Mouse (Mus musculus) layer of hippocampus, adult 18-20 months (tissue): ENCODE measurements around the gene Rnf41. TPM values are rescaled to one million over a fixed set of nuclear protein-coding genes. Genes with fewer than 3 reads are reported as not detected.

Source experiments
- DNase-seq, 2 experiments: peaks; one replicate each; pipeline ENCODE4 v3.0.0; 2022; ENCODE audit warnings: low spot score in 2 of 2
- long read RNA-seq: library from polyadenylated mRNA; stranded (forward); transcript quantifications from one replicate; pipeline ENCODE4 v2.0.0, GENCODE M21; 2021
- total RNA-seq, 2 experiments: library from RNA; stranded (reverse); gene quantifications; 2 replicates each; pipeline ENCODE4 v1.2.3; 2021

Rnf41 gene
- 10 to 100 TPM; 74.0 to 76.8 TPM for total RNA-seq
- long read RNA-seq, transcript Rnf41-201 (7 exons, 3,144 nt), result major isoform, 11 of 38 reads
- long read RNA-seq, partial matches to known transcripts, result 19 of 38 reads
- long read RNA-seq, other reads (novel, unspliced or antisense), result 6 of 38 reads

- DNase-seq, result peak; percentile 93 to 96
Observed at GRCm38 (mm10) chr10:128411211-128412054, at the start of gene Rnf41, which contains the start of gene Nabp2. Rnf41 (plus strand) TSS chr10:128411657. Nabp2 (minus strand) TSS chr10:128411492.

DNA sequence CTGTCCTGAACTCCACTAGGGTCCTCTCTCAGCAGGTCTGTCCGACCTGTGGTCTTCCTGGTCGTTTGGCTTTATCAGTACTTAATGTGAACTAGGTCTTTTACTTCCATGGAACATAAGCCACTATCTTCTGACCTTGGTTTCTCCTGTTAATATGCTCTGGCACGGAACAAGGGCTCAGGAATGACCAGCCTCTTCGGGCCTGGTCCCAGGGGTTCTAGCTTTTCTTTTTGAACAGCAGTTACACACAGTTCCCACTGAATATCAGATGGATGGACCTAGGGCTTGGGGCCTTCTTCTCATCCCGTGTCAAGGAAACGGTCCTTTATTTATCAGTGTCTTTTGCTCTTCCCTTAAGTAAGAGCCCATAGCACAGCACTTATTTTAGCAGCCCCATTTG lies 49.6 kb upstream of the Rnf41 start:
- DNase-seq, result no peak

GRCm38 (mm10) chr10:128362568-128362967 lies 48.9 kb upstream of the Rnf41 start:
- peak in 1 of 2 experiments; percentile 44 for DNase-seq

GRCm38 (mm10) chr10:128367899-128368401 lies 43.5 kb upstream of the Rnf41 start:
- DNase-seq, result no peak

- DNase-seq, result peak; percentile 93
Observed at GRCm38 (mm10) chr10:128368402-128369217, 42.8 kb upstream of the Rnf41 start, which contains the start of gene Coq10a. Coq10a (minus strand) TSS chr10:128368997.

DNA sequence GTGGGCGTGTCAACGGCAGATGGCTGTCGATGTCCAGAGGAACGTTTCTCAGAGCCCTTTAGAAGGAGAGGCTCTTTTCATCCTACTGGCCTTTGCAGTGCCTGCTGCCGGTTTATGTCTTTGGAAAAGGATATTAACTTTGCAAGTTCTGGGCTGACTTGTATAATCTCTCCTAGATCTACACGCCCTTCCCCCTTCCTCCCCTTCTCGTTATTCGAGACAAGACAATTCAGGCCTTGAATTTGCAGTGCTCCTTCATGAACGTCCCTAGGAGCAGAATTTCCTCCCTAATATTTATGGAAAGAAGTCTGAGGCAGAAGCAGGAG lies 42.3 kb upstream of the Rnf41 start:
- no peak for DNase-seq

DNA sequence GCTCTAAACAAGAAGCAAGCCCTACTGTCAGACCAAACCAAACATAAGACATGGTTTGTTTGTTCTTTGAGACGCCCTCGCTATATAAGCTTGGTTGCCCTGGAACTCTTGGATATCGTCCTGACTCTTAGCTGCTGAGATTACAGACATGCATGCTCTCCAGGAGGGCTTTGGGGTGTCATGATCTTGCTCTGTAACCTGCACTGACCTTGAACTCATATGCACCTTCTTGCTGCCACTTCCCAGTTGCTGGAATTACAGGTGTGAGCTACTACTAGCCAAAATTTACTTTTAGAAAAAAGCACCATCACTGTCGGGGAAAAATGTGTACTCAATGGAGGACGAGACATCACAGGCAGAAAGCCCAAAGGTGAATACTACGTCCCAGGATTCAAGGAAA lies 41.9 kb upstream of the Rnf41 start:
- DNase-seq, result no peak

- no peak for DNase-seq
Observed at GRCm38 (mm10) chr10:128370021-128370420, 41.4 kb upstream of the Rnf41 start.

- no peak for DNase-seq
Observed at GRCm38 (mm10) chr10:128370601-128371000, 40.9 kb upstream of the Rnf41 start.

DNA sequence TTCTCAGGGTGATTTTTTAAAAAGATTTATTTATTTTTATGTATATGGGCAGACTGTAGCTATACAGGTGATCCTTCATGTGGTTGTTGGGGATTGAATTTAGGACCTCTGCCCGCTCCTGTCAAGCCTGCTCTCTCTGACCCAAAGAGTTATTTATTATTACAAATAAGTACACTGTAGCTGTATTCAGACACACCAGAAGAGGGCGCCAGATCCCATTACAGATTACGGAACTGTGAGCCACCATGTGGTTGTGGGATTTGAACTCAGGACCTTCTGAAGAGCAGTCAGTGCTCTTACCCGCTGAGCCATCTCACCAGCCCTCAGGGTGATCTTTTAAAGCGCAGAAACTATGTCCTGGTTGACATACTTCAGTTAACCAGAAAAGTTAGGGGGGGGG lies 39.3 kb upstream of the Rnf41 start:
- no peak for DNase-seq

DNA sequence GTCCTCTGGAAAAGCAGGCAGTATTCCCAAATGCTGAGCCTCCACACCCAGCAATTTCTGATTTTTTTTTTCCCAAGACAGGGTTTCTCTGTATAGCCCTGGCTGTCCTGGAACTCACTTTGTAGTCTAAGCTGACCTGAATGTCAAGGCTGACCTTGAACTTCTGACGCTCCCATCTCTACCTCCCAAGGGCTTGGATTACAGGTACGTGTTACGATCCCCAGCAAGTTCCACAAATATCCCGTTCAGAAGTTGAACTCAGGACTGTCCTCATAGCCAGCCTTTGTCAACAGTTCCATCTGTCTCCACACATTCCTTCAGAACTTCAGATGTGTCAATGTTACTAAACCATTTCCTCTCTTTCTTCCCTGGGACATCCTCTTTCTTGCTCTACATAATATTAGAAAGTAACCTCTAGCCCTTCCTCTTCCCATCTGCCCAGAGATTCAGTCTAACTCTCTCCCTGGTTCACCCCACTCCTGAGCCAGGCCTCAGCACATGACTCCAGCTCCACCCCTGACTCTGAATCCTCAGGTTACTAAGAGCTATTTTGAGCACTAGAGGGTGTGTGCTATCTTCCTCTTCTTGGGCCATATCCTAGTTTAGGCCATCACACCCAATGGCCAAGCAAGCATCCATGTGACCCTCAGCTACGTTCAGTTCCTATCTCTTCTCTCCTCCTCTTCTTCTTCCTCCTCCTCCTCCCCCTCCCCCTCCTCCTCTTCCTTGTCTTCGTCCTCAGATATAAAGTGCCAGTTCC lies 38.3 kb upstream of the Rnf41 start:
- no peak for DNase-seq

DNA sequence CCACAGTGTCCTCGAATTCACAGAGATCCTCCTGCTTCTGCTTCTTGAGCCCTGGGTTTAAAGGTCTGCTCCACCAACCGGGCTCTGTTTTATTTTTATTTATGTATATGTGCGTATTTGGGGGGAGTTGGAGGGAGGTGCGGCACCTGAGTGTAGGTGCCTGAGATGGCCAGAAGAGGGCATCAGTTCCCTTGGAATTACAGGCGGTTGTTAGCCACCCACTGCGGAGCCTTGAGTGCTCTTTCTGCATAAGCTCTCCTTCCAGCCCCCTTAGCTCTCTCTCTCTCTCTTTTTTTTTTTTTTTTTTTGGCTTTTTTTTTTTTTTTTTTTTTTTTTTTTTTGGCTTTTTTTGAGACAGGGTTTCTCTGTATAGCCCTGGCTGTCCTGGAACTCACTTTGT lies 37.1 kb upstream of the Rnf41 start:
- no peak for DNase-seq

DNA sequence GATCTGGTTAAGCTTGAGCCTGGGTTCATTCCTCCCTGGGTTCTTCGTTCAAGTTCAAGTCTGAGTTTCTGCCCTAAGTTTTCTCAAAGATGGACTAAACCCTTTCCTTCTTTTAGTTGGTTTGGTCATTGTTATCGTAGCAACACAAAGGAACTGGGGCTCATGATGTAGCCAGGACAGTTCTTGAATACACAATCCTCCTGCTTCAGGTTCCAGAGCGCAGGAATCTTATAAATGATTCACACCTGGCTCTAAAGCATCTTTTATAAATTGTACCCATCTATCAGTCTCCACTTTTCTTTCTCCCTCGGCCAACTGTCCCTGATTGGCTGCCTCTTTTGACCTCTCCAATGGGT lies 35.4 kb upstream of the Rnf41 start:
- DNase-seq, result no peak

DNA sequence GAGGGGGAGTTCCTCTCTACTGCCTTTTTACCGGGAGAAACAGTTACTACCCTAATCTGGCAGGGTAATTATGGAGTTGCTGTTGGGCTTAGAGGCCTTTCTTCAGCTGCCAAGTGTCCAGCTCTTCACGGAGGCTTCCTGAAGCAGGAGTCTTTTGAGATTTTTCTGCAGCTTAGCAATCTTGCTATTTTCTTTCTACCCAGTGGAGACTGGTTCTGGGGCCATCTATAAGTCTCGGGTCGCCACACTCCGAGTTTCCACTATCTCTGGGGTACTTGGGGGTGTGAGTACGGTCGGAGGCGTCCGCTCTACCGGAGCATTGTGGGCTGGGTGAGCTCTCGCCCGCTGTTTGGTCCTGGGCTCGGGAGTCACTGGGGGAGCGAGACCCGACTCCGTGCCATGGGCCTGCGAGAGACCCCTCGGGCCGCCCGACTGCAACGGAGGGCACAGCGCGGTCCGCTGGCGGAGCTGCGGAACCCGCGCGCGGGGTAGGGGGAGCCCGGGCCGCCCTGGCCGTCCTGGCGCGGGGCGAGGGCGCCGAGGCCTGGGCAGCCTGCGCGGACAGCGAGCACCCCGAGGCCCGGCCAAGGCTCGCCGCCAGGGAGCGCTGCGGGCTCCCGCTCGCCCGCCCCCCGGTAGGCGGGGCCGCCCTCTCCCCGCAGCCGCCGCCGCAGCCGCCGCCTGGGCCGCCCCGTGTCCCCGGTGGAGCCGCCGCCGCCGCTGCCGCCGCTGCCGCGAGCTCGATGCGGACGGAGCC lies 34.8 kb upstream of the Rnf41 start, which contains the start of gene Ankrd52:
Gene Ankrd52, plus strand, starts transcription at position 661 of the 757 bp plus-strand sequence.
- peak; percentile 67 to 81 for DNase-seq

- DNase-seq, result no peak
Observed at GRCm38 (mm10) chr10:128377222-128377939, 34.1 kb upstream of the Rnf41 start.

DNA sequence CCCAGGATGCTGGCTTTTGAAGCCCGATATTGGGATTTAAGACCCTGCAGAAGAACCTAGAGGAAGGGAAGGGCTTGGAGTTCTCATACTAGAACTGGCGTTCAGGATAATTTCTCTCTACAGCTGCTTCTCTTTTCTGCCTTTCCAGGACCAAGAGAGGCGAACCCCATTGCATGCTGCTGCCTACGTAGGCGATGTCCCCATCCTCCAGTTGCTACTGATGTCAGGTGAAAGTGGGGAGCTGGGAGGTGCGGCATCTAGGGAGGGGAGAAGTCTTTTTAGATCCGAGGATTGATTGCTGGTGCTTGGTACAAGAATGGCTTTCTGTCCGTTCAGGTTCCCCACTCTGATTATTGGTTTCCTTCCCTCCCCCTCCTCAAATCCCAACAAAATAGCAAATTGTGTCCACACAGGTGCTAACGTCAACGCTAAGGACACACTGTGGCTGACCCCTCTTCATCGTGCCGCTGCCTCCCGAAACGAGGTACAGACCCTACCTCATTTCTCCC lies 33.5 kb upstream of the Rnf41 start:
- DNase-seq, result no peak

DNA sequence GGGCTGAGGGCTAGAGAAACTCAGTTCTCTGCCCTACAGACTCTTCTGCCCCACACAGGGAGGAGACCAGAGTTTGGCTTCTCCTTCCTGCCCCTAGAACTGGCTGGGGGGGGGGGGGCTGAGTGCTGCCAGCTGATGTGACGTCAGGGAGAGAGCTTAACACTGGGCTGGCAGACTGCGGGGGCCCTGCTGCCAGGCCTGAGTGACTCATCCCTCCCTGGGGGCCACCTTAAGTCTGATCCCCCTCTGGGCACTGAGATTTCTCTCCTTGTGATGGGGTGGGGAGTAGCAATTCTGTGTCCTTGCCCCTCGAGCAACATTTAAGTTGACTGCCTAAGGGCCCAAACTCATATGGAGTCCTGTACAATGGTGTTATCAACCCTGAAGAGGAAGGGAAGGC lies 33.0 kb upstream of the Rnf41 start:
- no peak for DNase-seq

- no peak for DNase-seq
Observed at GRCm38 (mm10) chr10:128379260-128379659, 32.2 kb upstream of the Rnf41 start.

DNA sequence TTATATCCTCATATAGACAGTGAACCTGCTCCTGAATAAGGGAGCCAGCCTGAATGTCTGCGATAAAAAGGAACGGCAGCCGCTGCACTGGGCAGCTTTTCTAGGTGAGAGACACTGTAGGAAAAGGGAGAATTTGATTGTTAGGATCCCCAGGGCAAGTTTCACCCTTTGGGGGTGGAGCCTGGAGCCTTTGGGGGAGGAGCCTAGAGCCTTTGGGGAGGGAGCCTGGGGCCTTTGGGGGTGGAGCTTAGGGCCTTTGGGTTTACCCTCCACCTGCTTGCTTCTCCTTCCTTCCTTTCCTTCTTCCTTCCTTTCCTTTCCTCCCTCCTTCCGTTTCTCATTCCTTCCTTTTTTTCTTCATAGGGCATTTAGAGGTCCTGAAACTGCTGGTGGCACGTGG lies 30.9 kb upstream of the Rnf41 start:
- DNase-seq, result no peak
